Mouse (Mus musculus) midbrain, postnatal 0 days (tissue): Measurements from ENCODE around the gene Mcf2l. TPM values are rescaled to one million over a fixed set of nuclear protein-coding genes. Genes with fewer than 3 reads are reported as not detected.

ENCODE experiments used
- ATAC-seq: fragments of 200-750 bp; cut with Nextera tagmentation; 2 replicates; pipeline ENCODE4 v1.8.0; 2017; ENCODE audit warnings: moderate number of reproducible peaks, mild to moderate bottlenecking, moderate TSS enrichment, moderate library complexity; ENCODE audit not compliant: low FRiP score
- DNase-seq: peaks from one replicate; pipeline ENCODE4 v3.0.0-alpha.2; 2015; ENCODE audit warnings: low spot score
- H3K27ac ChIP-seq: fragments of 300-500 bp; sonication (generic); 2 replicates; pipeline ENCODE4 v1.5.1; 2014; ENCODE audit warnings: low read depth, mild to moderate bottlenecking, low read length, mixed read lengths
- H3K27me3 ChIP-seq: fragments of 300-500 bp; sonication (generic); 2 replicates; pipeline ENCODE4 v1.6.1; 2014; ENCODE audit warnings: low read length, control low read depth, mixed read lengths; ENCODE audit not compliant: insufficient read depth
- H3K36me3 ChIP-seq: fragments of 300-500 bp; sonication (generic); 2 replicates; pipeline ENCODE4 v1.6.1; 2014; ENCODE audit warnings: low read length, control low read depth, mixed read lengths; ENCODE audit not compliant: insufficient read depth
- H3K4me1 ChIP-seq: fragments of 300-500 bp; sonication (generic); 2 replicates; pipeline ENCODE4 v1.6.1; 2014; ENCODE audit warnings: mild to moderate bottlenecking, control low read depth, antibody characterized with exemption, low read length, mixed read lengths; ENCODE audit not compliant: insufficient read depth
- H3K4me2 ChIP-seq: fragments of 300-500 bp; sonication (generic); 2 replicates; pipeline ENCODE4 v1.6.1; 2014; ENCODE audit warnings: low read depth, mild to moderate bottlenecking, low read length, mixed read lengths; ENCODE audit not compliant: poor library complexity, severe bottlenecking
- H3K4me3 ChIP-seq: fragments of 300-500 bp; sonication (generic); 2 replicates; pipeline ENCODE4 v1.5.1; 2014; ENCODE audit warnings: low read depth, mild to moderate bottlenecking, low read length, moderate library complexity
- H3K9ac ChIP-seq: fragments of 300-500 bp; sonication (generic); replicated peaks from 2 replicates; pipeline ENCODE4 v1.6.1; 2014; ENCODE audit warnings: mild to moderate bottlenecking, low read length, moderate library complexity, mixed read lengths; ENCODE audit not compliant: poor library complexity, severe bottlenecking
- H3K9me3 ChIP-seq: fragments of 300-500 bp; sonication (generic); 2 replicates; pipeline ENCODE4 v1.6.1; 2016; ENCODE audit warnings: low read length, control low read depth
- CTCF ChIP-seq: IDR thresholded peaks from 2 replicates; pipeline ENCODE4 v1.5.1; 2016; ENCODE audit warnings: antibody characterized with exemption, mild to moderate bottlenecking
- WGBS: fragments of 180-500 bp; shearing (Covaris S2); extraction: QIAGEN DNeasy Blood & Tissue Kit; methylation state at CpG from one replicate; pipeline ENCODE4 v1.1.7; 2014; 5-methylcytosine and 5-hydroxymethylcytosine counted together
- polyA plus RNA-seq: library from polyadenylated mRNA; unstranded; fragments of >200 nt; fragmentation: Nextera tagmentation; extraction: Ambion mirVana; gene quantifications from 2 replicates; pipeline ENCODE4 v1.2.1, GENCODE M21; 2015
- total RNA-seq: library from RNA; depleted of rRNA; stranded (reverse); fragments of >200 nt; gene quantifications from 2 replicates; pipeline ENCODE4 v1.2.3, GENCODE M21; 2014

The Mcf2l gene
- total and polyA plus RNA-seq, 2 experiments from 2014 or later, result 136 to 391 TPM

DNA sequence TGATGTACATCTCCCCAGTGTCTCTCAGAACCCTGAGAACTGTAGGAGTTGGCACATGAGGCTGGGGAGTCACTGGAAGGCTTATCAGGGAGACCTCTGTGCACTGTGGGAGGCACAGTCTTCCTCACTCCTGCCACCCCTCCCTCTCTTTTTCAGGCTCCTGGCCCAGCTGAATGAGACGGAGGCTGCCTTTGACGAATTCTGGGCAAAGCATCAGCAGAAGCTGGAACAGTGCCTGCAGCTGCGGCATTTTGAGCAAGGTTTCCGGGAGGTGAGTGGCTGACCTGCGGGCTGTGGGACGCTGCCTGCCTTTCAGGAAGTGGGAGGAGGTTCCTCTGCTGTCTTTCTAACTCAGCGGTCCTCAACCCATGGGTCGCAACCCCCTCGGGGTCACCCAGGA, 126.2 kb downstream of the Mcf2l start:
- no peaks in the 10 kb centered on the region for H3K9me3 ChIP-seq
- H3K27ac ChIP-seq, result no peak overlapping the region
- no peak overlapping the region for H3K9ac ChIP-seq
- ATAC-seq (no peak), DNase-seq (peak; percentile 9)
- H3K4me2 ChIP-seq, result no peak overlapping the region
- H3K36me3 ChIP-seq, result peaks cover 88% of the 10 kb centered on the region
- H3K27me3 ChIP-seq, result no peaks in the 10 kb centered on the region
- TF ChIP-seq CTCF, result no peak
- H3K4me3 ChIP-seq, result no peak overlapping the region
- 84% methylated on average over 9 of the region's 9 CpGs for WGBS
- H3K4me1 ChIP-seq, result no peaks in the 10 kb centered on the region

DNA sequence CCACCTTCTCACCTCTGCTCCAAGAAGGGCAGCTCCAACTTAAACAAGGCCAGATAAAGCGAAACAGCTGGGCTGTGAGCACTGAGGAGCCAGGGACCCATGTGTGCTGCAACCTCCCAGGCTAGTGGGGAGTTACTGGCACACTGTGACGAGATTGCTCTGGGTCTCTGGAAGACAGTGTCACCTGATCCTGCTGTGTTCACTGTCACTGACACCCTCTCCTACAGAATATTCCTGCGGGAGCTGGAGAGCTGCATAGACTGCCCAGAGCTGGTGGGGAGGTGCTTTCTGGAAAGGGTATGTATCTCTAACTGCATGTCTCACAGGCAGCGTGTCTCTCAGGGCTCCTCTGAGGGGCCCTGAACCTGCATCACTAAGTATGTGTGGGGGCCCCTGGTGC, 133.9 kb downstream of the Mcf2l start:
- WGBS, result 84% methylated on average over 4 of the region's 4 CpGs
- no peak for TF ChIP-seq CTCF
- Histone ChIP-seq H3K4me1 (no peaks in the 10 kb centered on the region), H3K27me3 (no peaks in the 10 kb centered on the region), H3K4me2 (no peak overlapping the region), H3K36me3 (peaks cover 95% of the 10 kb centered on the region), H3K9ac (no peak overlapping the region), H3K9me3 (no peaks in the 10 kb centered on the region), H3K27ac (no peak overlapping the region), H3K4me3 (no peak overlapping the region)
- ATAC-seq (no peak), DNase-seq (no peak)

DNA sequence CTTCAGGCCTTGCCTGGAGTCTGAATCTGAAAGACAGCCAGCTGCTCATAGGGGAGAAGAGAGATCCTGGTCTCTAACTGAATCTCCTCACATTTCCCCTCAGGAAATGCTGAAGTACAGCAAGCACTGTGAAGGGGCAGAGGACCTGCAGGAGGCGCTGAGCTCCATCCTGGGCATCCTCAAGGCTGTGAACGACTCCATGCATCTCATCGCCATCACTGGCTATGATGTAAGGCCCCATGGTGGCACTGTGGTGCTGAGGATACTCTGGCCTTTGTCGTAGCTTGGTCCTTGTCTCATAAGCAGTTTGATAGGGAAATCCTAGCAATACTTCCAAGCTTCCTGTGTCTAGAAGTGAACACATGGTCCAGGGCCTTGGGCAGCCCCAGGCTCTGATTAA, 136.7 kb downstream of the Mcf2l start:
- no peak for DNase-seq
- Histone ChIP-seq H3K4me1 (no peaks in the 10 kb centered on the region), H3K9ac (no peak overlapping the region), H3K4me3 (no peak overlapping the region), H3K9me3 (no peaks in the 10 kb centered on the region), H3K4me2 (no peak overlapping the region), H3K36me3 (peaks cover 93% of the 10 kb centered on the region), H3K27ac (no peak overlapping the region), H3K27me3 (no peaks in the 10 kb centered on the region)
- TF ChIP-seq CTCF, result peak; percentile 14; the same call in 1 of the 2 replicates
- 65% methylated on average over 4 of the region's 4 CpGs for WGBS
- no peak for ATAC-seq

DNA sequence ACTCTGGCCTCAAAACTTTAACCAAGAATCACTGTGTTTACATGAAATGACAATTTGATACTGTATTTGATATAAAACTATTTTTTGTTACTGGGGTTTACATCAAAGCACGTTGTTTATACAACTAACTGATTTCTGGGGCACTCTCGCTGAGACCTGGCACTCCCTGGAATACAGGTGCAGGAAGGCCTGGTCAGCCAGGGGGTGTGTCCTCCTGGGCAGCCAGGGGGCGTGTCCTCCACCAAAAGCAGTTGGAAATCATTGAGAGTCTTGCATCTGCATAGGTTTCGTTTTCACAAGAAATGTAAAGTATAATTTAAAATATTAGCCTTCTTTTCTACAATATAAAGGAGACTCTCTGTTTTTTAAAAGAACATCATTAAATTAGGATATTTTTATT, 146.0 kb downstream of the Mcf2l start:
- Histone ChIP-seq H3K27ac (no peak overlapping the region), H3K4me2 (no peak overlapping the region), H3K4me3 (no peak overlapping the region), H3K9me3 (no peaks in the 10 kb centered on the region), H3K36me3 (peaks cover 58% of the 10 kb centered on the region), H3K4me1 (no peaks in the 10 kb centered on the region), H3K9ac (no peak overlapping the region), H3K27me3 (no peaks in the 10 kb centered on the region)
- TF ChIP-seq CTCF, result no peak
- DNase-seq, result no peak
- ATAC-seq, result no peak
- 70% methylated on average over 4 of the region's 4 CpGs for WGBS

DNA sequence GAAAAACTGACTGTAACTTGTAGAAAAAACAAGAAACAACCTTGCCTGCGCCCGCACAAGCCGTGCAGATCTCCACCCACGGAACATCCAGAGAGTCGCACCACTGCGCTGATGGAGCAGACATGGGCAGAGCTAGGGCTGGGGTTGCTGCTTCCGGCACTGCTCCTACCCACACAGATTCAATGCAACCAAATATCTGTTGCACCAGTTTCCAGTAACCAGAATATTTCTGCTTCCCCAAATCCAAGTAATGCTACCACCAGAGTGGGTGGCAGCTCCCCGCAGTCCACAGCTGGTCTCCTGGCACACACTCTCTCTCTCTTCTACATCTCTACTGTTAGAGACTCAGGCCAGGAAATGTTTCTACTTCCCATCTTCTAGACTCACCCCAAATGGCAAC, 148.2 kb downstream of the Mcf2l start:
- Histone ChIP-seq H3K36me3 (peaks cover 40% of the 10 kb centered on the region), H3K4me1 (no peaks in the 10 kb centered on the region), H3K4me2 (no peak overlapping the region), H3K27me3 (no peaks in the 10 kb centered on the region), H3K9me3 (no peaks in the 10 kb centered on the region), H3K9ac (no peak overlapping the region), H3K27ac (no peak overlapping the region), H3K4me3 (no peak overlapping the region)
- no peak for ATAC-seq
- 96% methylated on average over 8 of the region's 8 CpGs for WGBS
- TF ChIP-seq CTCF, result no peak
- no peak for DNase-seq

DNA sequence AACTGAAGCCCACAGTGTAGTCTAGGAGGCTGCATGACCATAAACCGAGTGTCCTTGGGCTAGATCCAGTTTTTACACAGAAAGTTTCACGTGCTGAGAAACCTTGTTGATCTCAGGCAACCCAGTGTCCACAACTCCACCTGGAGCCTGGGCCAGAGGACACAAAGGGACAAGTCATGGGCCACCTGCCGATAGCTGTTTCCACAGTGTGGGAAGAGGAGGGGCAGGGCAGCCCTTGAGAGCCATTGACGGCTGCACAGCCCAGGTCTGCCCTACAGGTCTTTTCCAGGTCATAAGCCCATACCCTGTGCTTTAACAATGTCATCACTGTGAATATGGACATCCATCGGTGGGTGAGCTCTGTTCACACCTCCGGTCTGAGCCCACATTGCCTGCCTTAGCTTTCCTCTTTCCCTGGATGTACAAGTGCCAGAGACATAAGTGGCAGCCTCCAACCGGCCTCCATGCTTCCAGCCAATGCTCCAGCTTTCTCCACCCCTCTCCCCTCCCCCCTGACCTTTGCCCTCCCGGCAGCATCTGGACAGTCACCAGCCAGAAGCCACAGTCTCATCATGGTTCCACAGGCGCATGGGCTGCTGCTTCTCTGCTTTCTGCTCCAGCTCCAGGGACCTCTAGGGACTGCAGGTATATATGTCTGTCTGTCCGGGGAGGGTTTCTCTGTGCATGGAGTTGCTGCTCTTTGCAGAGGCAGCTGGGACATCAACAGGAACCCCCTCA, 152.1 kb downstream of the Mcf2l start, which contains the start of gene F7:
TSS of gene F7 (plus strand) at position 548 of the 738 bp plus-strand sequence.
- Histone ChIP-seq H3K9me3 (no peaks in the 10 kb centered on the region), H3K4me3 (no peak within 1 kb of the TSS), H3K27me3 (no peaks in the 10 kb centered on the region), H3K36me3 (peaks cover 5% of the 10 kb centered on the region; the same call in 1 of the 2 replicates), H3K27ac (no peak within 1 kb of the TSS), H3K9ac (no peak within 1 kb of the TSS), H3K4me1 (no peaks in the 10 kb centered on the region), H3K4me2 (no peak within 1 kb of the TSS)
- DNase-seq (no peak), ATAC-seq (no peak)
- TF ChIP-seq CTCF, result no peak
- 57% methylated on average over 10 of the region's 10 CpGs for WGBS
